Mouse (Mus musculus): ENCODE results near the gene Rbm25. TPM values are rescaled to one million over a fixed set of nuclear protein-coding genes. Genes with fewer than 3 reads are reported as not detected.
A peak's percentile ranks its signal among the peaks of the same experiment; 100 is the strongest.

Rbm25 gene
- polyA plus RNA-seq, 1 experiment from 2014 or later: 335 TPM

GRCm38 (mm10) chr12:83708160-83709092 is 77.4 kb downstream of the Rbm25 start:
- H3K9ac ChIP-seq: no peak overlapping the region
- no peak overlapping the region for H3K4me2 ChIP-seq
- 85% methylated on average over 7 of the region's 7 CpGs for WGBS
- no peak overlapping the region for H3K4me3 ChIP-seq
- H3K27ac ChIP-seq: no peak overlapping the region
- no peaks in the 10 kb centered on the region for H3K9me3 ChIP-seq
- peaks cover 46% of the 10 kb centered on the region for H3K36me3 ChIP-seq
- H3K27me3 ChIP-seq: no peaks in the 10 kb centered on the region
- no peaks in the 10 kb centered on the region for H3K4me1 ChIP-seq
- ATAC-seq (ENCODE audit: insufficient number of reproducible peaks, insufficient read depth, low FRiP score, low TSS enrichment, low read depth): no peak

DNA sequence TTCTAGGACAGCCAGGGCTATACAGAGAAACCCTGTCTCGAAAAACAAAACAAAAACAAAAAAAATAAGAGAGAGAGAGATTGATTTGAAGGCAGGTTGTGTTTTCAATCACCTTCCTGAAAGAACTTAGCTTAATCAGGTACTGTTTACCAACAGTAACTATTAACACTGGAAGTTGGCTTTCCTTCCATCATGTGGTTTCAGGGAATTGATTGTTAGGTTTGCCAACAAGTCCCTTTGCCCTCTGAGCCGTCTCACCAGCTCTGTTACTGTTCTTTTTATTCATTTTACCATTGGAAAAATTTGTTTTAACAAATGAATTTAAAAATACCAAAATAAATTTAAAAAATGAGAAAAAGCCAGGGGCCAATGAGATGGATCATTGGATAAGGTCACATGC is 78.9 kb downstream of the Rbm25 start:
- Histone ChIP-seq H3K4me1 (no peaks in the 10 kb centered on the region), H3K4me3 (no peak overlapping the region), H3K36me3 (peaks cover 47% of the 10 kb centered on the region), H3K9ac (no peak overlapping the region), H3K4me2 (no peak overlapping the region), H3K27me3 (no peaks in the 10 kb centered on the region), H3K27ac (no peak overlapping the region), H3K9me3 (no peaks in the 10 kb centered on the region)
- whole genome bisulfite sequencing: 93% methylated on average over 2 of the region's 2 CpGs
- no peak for ATAC-seq (ENCODE audit: insufficient number of reproducible peaks, insufficient read depth, low FRiP score, low TSS enrichment, low read depth)

- no peak for ATAC-seq (ENCODE audit: insufficient number of reproducible peaks, insufficient read depth, low FRiP score, low TSS enrichment, low read depth)
- Histone ChIP-seq H3K4me1 (no peaks in the 10 kb centered on the region), H3K27ac (no peak overlapping the region), H3K9ac (no peak overlapping the region), H3K4me2 (no peak overlapping the region), H3K36me3 (peaks cover 67% of the 10 kb centered on the region), H3K27me3 (no peaks in the 10 kb centered on the region), H3K4me3 (no peak overlapping the region), H3K9me3 (no peaks in the 10 kb centered on the region)
- 42% methylated on average over 2 of the region's 2 CpGs for WGBS
These were observed 82.7 kb downstream of the Rbm25 start for GRCm38 (mm10) chr12:83713749-83714148.

DNA sequence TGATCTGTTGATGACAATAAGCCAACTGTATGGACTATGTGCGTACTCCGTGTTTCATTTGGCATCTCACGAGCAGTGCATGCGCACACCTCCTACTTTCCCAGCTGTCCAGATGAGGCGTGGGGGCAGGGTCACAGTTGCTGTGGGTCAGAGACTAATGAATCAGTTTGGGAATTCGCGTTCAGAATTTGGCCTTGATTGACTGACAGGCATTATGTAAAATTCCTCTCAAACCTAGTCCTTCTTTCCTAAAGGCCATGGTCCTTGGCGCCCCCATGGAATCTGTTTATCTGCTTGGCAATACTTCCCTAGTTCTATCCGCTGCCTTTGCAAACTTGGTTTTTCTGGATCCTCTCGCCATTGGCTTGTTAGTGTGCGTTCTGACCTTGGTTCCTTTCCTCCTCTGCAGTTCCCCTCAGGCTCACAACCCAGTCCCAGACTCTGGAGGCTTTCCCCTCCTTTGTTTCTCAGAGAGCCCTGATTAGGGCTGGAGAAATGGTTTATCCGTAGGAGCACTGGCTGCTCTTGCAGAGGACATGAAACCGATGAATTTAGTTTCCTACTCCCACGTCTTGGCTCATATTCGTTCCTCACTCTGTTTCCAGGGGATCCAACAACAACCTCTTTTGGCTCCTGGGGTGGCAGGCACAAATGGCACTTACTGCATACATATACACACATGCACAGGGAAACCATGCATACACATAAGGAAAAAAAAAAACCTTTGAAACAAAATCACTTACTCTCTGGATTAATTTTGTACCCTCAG is 85.6 kb downstream of the Rbm25 start:
- H3K36me3 ChIP-seq: peaks cover 71% of the 10 kb centered on the region
- H3K9me3 ChIP-seq: no peaks in the 10 kb centered on the region
- ATAC-seq (ENCODE audit: insufficient number of reproducible peaks, insufficient read depth, low FRiP score, low TSS enrichment, low read depth): no peak
- H3K4me3 ChIP-seq: no peak overlapping the region
- no peaks in the 10 kb centered on the region for H3K27me3 ChIP-seq
- H3K27ac ChIP-seq: no peak overlapping the region
- H3K4me2 ChIP-seq: no peak overlapping the region
- H3K9ac ChIP-seq: no peak overlapping the region
- WGBS: 89% methylated on average over 15 of the region's 15 CpGs
- H3K4me1 ChIP-seq: peaks cover 9% of the 10 kb centered on the region

GRCm38 (mm10) chr12:83719431-83719830 is 88.4 kb downstream of the Rbm25 start:
- H3K27me3 ChIP-seq: no peaks in the 10 kb centered on the region
- peaks cover 72% of the 10 kb centered on the region for H3K36me3 ChIP-seq
- H3K4me1 ChIP-seq: peaks cover 9% of the 10 kb centered on the region
- ATAC-seq (ENCODE audit: insufficient number of reproducible peaks, insufficient read depth, low FRiP score, low TSS enrichment, low read depth): no peak
- 97% methylated on average over 1 of the region's 1 CpGs for WGBS
- no peak overlapping the region for H3K9ac ChIP-seq
- no peak overlapping the region for H3K27ac ChIP-seq
- H3K9me3 ChIP-seq: no peaks in the 10 kb centered on the region
- H3K4me3 ChIP-seq: no peak overlapping the region
- H3K4me2 ChIP-seq: no peak overlapping the region

DNA sequence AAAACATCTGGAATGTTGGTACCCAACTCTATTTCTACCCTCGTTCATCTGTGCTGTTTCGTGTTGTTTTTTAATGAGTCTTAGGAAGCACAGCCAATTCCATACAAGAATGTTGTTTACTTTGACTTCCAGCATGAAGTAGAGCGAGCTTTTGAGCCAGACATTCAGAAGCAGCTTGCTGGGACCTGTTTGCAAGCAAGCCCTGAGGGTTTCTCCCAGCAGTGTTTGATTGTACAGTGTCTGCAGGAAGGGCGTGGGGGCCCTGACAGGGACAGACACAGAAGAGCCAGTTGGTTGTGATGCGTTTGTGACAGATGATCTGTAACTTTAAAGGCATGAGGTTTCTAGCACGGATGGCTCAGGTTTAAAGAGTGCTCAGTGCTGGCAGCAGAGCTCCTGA is 90.2 kb downstream of the Rbm25 start:
- Histone ChIP-seq H3K4me2 (no peak overlapping the region), H3K36me3 (peaks cover 74% of the 10 kb centered on the region), H3K4me1 (peaks cover 9% of the 10 kb centered on the region), H3K4me3 (no peak overlapping the region), H3K27me3 (no peaks in the 10 kb centered on the region), H3K9me3 (no peaks in the 10 kb centered on the region), H3K27ac (peak overlapping the region; percentile 74), H3K9ac (no peak overlapping the region)
- peak; percentile 67 for ATAC-seq (ENCODE audit: insufficient number of reproducible peaks, insufficient read depth, low FRiP score, low TSS enrichment, low read depth)
- 38% methylated on average over 6 of the region's 6 CpGs for WGBS

- Histone ChIP-seq H3K9me3 (no peaks in the 10 kb centered on the region), H3K36me3 (peaks cover 68% of the 10 kb centered on the region), H3K27ac (no peak overlapping the region), H3K4me1 (peaks cover 9% of the 10 kb centered on the region), H3K27me3 (no peaks in the 10 kb centered on the region), H3K9ac (no peak overlapping the region), H3K4me3 (no peak overlapping the region), H3K4me2 (no peak overlapping the region)
- ATAC-seq (ENCODE audit: insufficient number of reproducible peaks, insufficient read depth, low FRiP score, low TSS enrichment, low read depth): no peak
- 78% methylated on average over 3 of the region's 3 CpGs for WGBS
These were observed 92.0 kb downstream of the Rbm25 start for GRCm38 (mm10) chr12:83723037-83723436.

- H3K27ac ChIP-seq: no peak overlapping the region
- H3K9ac ChIP-seq: no peak overlapping the region
- no peaks in the 10 kb centered on the region for H3K27me3 ChIP-seq
- ATAC-seq (ENCODE audit: insufficient number of reproducible peaks, insufficient read depth, low FRiP score, low TSS enrichment, low read depth): no peak
- no peaks in the 10 kb centered on the region for H3K9me3 ChIP-seq
- H3K4me3 ChIP-seq: no peak overlapping the region
- no peak overlapping the region for H3K4me2 ChIP-seq
- peaks cover 83% of the 10 kb centered on the region for H3K36me3 ChIP-seq
- no peaks in the 10 kb centered on the region for H3K4me1 ChIP-seq
- WGBS: 87% methylated on average over 12 of the region's 12 CpGs
These were observed 95.7 kb downstream of the Rbm25 start for GRCm38 (mm10) chr12:83726510-83727308.

- WGBS: 91% methylated on average over 5 of the region's 5 CpGs
- no peak overlapping the region for H3K4me2 ChIP-seq
These were observed 101.2 kb downstream of the Rbm25 start for GRCm38 (mm10) chr12:83732225-83732624.

More at GRCm38 (mm10) chr12:83732225-83732624, 101.2 kb downstream of the Rbm25 start:
- peaks cover 94% of the 10 kb centered on the region for H3K36me3 ChIP-seq
- no peaks in the 10 kb centered on the region for H3K27me3 ChIP-seq
- no peak overlapping the region for H3K4me3 ChIP-seq
- ATAC-seq (ENCODE audit: insufficient number of reproducible peaks, insufficient read depth, low FRiP score, low TSS enrichment, low read depth): no peak
- H3K9ac ChIP-seq: no peak overlapping the region
- H3K27ac ChIP-seq: no peak overlapping the region
- no peaks in the 10 kb centered on the region for H3K4me1 ChIP-seq
- H3K9me3 ChIP-seq: no peaks in the 10 kb centered on the region
